Mouse (Mus musculus) lung, postnatal 25 days (tissue): ENCODE data around the gene Gm2916.
"Not testable (repeated sequence)": the region's sequence is repeated elsewhere in the genome, so short reads cannot be mapped to it uniquely, and the experiment has no call there.

Experiments used
- DNase-seq: peaks from one replicate; pipeline ENCODE4 v3.0.0; 2022; ENCODE audit warnings: low spot score

Gm2916 gene

GRCm38 (mm10) chr14:3883872-3884271 is at the start of gene Gm2916:
Gm2916 (plus strand) TSS chr14:3884172.
- not testable (repeated sequence) for DNase-seq

- not testable (repeated sequence) for DNase-seq
Measured at GRCm38 (mm10) chr14:3845945-3846344, 38.0 kb upstream of the Gm2916 start, which contains the start of gene Gm3033. Gm3033 (plus strand) TSS chr14:3846245.

GRCm38 (mm10) chr14:3931456-3931855 is 47.5 kb downstream of the Gm2916 start, which contains the start of gene Gm3029:
Gm3029 (plus strand) TSS chr14:3931756.
- not testable (repeated sequence) for DNase-seq

- DNase-seq, result not testable (repeated sequence)
Measured at GRCm38 (mm10) chr14:3963247-3963646, 79.3 kb downstream of the Gm2916 start, which contains the start of gene Gm3095. Gm3095 (plus strand) TSS chr14:3963547.
